Mouse (Mus musculus) cerebellum, adult 2 months (tissue): Measurements from ENCODE around the gene Trmt13. TPM values are rescaled to one million over a fixed set of nuclear protein-coding genes. Genes with fewer than 3 reads are reported as not detected.
"Not testable (repeated sequence)": the region's sequence is repeated elsewhere in the genome, so short reads cannot be mapped to it uniquely, and the experiment has no call there.

Experiments used
- DNase-seq, 2 experiments: peaks; one replicate each; pipeline ENCODE4 v3.0.0; 2021
- H3K27ac ChIP-seq: fragments of 200-500 bp; 2 replicates; pipeline ENCODE4 v1.5.1; 2012; ENCODE audit warnings: low read length, control low read depth, inconsistent platforms; ENCODE audit not compliant: insufficient read depth
- H3K27me3 ChIP-seq: fragments of 200-500 bp; 2 replicates; pipeline ENCODE4 v1.6.1; 2012; ENCODE audit warnings: inconsistent platforms, mild to moderate bottlenecking, low read length, moderate library complexity; ENCODE audit not compliant: control insufficient read depth, insufficient read depth
- H3K4me1 ChIP-seq: fragments of 200-500 bp; 2 replicates; pipeline ENCODE4 v1.6.1; 2011; ENCODE audit warnings: low read length; ENCODE audit not compliant: control insufficient read depth, insufficient read depth
- H3K4me3 ChIP-seq: fragments of 200-500 bp; replicated peaks from 2 replicates; pipeline ENCODE3; 2011; ENCODE audit warnings: mild to moderate bottlenecking, low read depth, low read length, control low read depth; ENCODE audit not compliant: insufficient read depth
- CTCF ChIP-seq: fragments of 200-500 bp; IDR thresholded peaks from 2 replicates; pipeline ENCODE4 v1.5.1; 2011; ENCODE audit warnings: low read depth, mild to moderate bottlenecking, control low read depth, low read length, moderate library complexity, borderline replicate concordance; ENCODE audit not compliant: insufficient read depth
- POLR2A ChIP-seq: fragments of 200-500 bp; IDR thresholded peaks from 2 replicates; pipeline ENCODE4 v1.6.1; 2011; ENCODE audit warnings: low read length, control low read depth, borderline replicate concordance; ENCODE audit not compliant: insufficient read depth
- WGBS: fragments of 180-500 bp; shearing (Covaris S2); methylation state at CpG from one replicate; pipeline ENCODE4 v1.1.7; 2018; 5-methylcytosine and 5-hydroxymethylcytosine counted together
- polyA plus RNA-seq: library from polyadenylated mRNA; depleted of rRNA; stranded (reverse); fragments of >200 nt; gene quantifications from 2 replicates; pipeline ENCODE4 v1.2.3, GENCODE M21; 2012

Gene Trmt13
- polyA plus RNA-seq, 1 experiment, result 22.9 TPM

- peak within 1 kb of the TSS; percentile 14 for H3K27ac ChIP-seq
- H3K27me3 ChIP-seq, result no peaks in the 10 kb centered on the region
- H3K4me1 ChIP-seq, result no peaks in the 10 kb centered on the region
- H3K4me3 ChIP-seq, result peak within 1 kb of the TSS; percentile 76
- TF ChIP-seq CTCF (no peak), POLR2A (peak; percentile 53; the same call in 1 of the 2 replicates)
- peak; percentile 97 to 99 for DNase-seq
- WGBS, result under 1% methylated on average over 65 of the region's 65 CpGs
These were observed 19.4 kb downstream of the Trmt13 start, which contains the start of gene Sass6 for GRCm38 (mm10) chr3:116594728-116595602. Sass6 (plus strand) TSS chr3:116594982.

GRCm38 (mm10) chr3:116594076-116594727 is 20.2 kb downstream of the Trmt13 start:
- H3K4me1 ChIP-seq, result no peaks in the 10 kb centered on the region
- no peaks in the 10 kb centered on the region for H3K27me3 ChIP-seq
- H3K27ac ChIP-seq, result peak overlapping the region; percentile 14
- TF ChIP-seq CTCF (no peak), POLR2A (no peak)
- WGBS, result 2% methylated on average over 22 of the region's 22 CpGs
- DNase-seq, result no peak
- peak overlapping the region; percentile 76 for H3K4me3 ChIP-seq

- DNase-seq, result no peak
- 97% methylated on average over 9 of the region's 9 CpGs for WGBS
- Histone ChIP-seq H3K27me3 (no peaks in the 10 kb centered on the region), H3K4me3 (no peak overlapping the region), H3K27ac (no peak overlapping the region), H3K4me1 (no peaks in the 10 kb centered on the region)
- TF ChIP-seq CTCF (no peak), POLR2A (no peak)
These were observed 32.2 kb downstream of the Trmt13 start for GRCm38 (mm10) chr3:116582201-116582600.

- Histone ChIP-seq H3K4me3 (no peak overlapping the region), H3K27ac (no peak overlapping the region), H3K4me1 (no peaks in the 10 kb centered on the region), H3K27me3 (no peaks in the 10 kb centered on the region)
- WGBS, result 61% methylated on average over 3 of the region's 3 CpGs
- no peak for TF ChIP-seq POLR2A
- TF ChIP-seq CTCF, result peak; percentile 10; the same call in 1 of the 2 replicates
- DNase-seq, result no peak
These were observed 37.1 kb downstream of the Trmt13 start for GRCm38 (mm10) chr3:116577286-116577685.

GRCm38 (mm10) chr3:116570628-116571027 is 43.8 kb downstream of the Trmt13 start:
- no peak for DNase-seq
- Histone ChIP-seq H3K27me3 (no peaks in the 10 kb centered on the region), H3K4me1 (no peaks in the 10 kb centered on the region), H3K27ac (no peak overlapping the region), H3K4me3 (no peak overlapping the region)
- WGBS, result 60% methylated on average over 2 of the region's 2 CpGs
- TF ChIP-seq POLR2A (no peak), CTCF (no peak)

GRCm38 (mm10) chr3:116563095-116563492 is 51.3 kb downstream of the Trmt13 start:
- Histone ChIP-seq H3K4me3 (no peak overlapping the region), H3K27ac (no peak overlapping the region), H3K4me1 (no peaks in the 10 kb centered on the region), H3K27me3 (no peaks in the 10 kb centered on the region)
- TF ChIP-seq POLR2A, result no peak
- TF ChIP-seq CTCF, result no peak
- 81% methylated on average over 7 of the region's 7 CpGs for WGBS
- no peak for DNase-seq

GRCm38 (mm10) chr3:116562408-116563094 is 51.8 kb downstream of the Trmt13 start, which contains the start of gene Lrrc39:
Lrrc39 (plus strand) TSS chr3:116562973.
- H3K4me1 ChIP-seq, result no peaks in the 10 kb centered on the region
- no peak for TF ChIP-seq POLR2A
- TF ChIP-seq CTCF, result no peak
- H3K27ac ChIP-seq, result no peak within 1 kb of the TSS
- H3K4me3 ChIP-seq, result no peak within 1 kb of the TSS
- DNase-seq, result peak in 1 of 2 experiments; percentile 57
- H3K27me3 ChIP-seq, result no peaks in the 10 kb centered on the region
- WGBS, result 74% methylated on average over 7 of the region's 7 CpGs

GRCm38 (mm10) chr3:116561315-116561714 is 53.1 kb downstream of the Trmt13 start:
- not testable (repeated sequence) for H3K27me3 ChIP-seq, H3K27ac ChIP-seq, H3K4me3 ChIP-seq, H3K4me1 ChIP-seq
- WGBS, result 93% methylated on average over 14 of the region's 14 CpGs
- peak; percentile 12 to 21 for DNase-seq
